Mouse (Mus musculus) spleen, adult 2 months (tissue): ENCODE results near the gene Erap1.
"Not testable (repeated sequence)": the region's sequence is repeated elsewhere in the genome, so short reads cannot be mapped to it uniquely, and the experiment has no call there.

Experiments
- CTCF ChIP-seq: fragments of 200-500 bp; IDR thresholded peaks from 2 replicates; pipeline ENCODE4 v1.5.1; 2011; ENCODE audit warnings: mild to moderate bottlenecking, inconsistent platforms; ENCODE audit not compliant: insufficient read depth, insufficient read length, insufficient replicate concordance; ENCODE audit errors: extremely low read depth
- POLR2A ChIP-seq: fragments of 200-500 bp; IDR thresholded peaks from 2 replicates; pipeline ENCODE4 v1.6.1; 2011; ENCODE audit warnings: low read depth, low read length, inconsistent platforms

GRCm38 (mm10) chr13:74597022-74597421 is 42.3 kb upstream of the Erap1 start:
- TF ChIP-seq CTCF, POLR2A: not testable (repeated sequence)
